Mouse (Mus musculus) testis, adult 2 months (tissue): Measurements from ENCODE around the gene Lst1.

ENCODE experiments used
- CTCF ChIP-seq: fragments of 200-500 bp; IDR thresholded peaks from 2 replicates; pipeline ENCODE4 v1.5.1; 2012; ENCODE audit warnings: low read depth, mild to moderate bottlenecking, inconsistent platforms, low read length, moderate library complexity; ENCODE audit not compliant: control insufficient read depth, insufficient read depth, insufficient replicate concordance
- POLR2A ChIP-seq: fragments of 200-500 bp; IDR thresholded peaks from 2 replicates; pipeline ENCODE4 v1.6.1; 2012; ENCODE audit warnings: low read depth, mild to moderate bottlenecking, inconsistent platforms, low read length, moderate library complexity; ENCODE audit not compliant: control insufficient read depth

- TF ChIP-seq CTCF (no peak), POLR2A (no peak)
These were observed 49.0 kb downstream of the Lst1 start for GRCm38 (mm10) chr17:35139269-35139668.
